Mouse (Mus musculus): ENCODE results near the gene Lrrc4.

Gene Lrrc4

DNA sequence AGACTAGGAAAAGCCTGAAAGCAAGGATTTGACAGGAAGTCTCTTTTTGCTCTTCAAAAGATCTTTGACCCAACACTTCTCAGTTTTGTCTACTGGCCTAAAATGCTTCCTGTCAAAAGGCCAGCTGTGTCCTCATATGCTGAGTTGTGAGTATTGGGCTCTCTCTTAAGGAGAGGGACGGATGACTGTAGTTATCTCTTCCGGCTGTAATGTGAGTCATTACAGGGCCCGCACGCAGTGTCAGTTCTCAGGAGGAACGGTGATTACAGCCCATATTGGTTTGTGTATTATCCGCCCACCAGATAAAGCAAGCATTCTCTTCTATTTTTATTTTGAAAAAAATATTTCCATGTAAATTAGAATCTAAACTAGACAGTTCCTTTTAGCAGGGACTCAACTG, 209.0 kb downstream of the Lrrc4 start:
- no peak for DNase-seq (ENCODE audit: extremely low read depth, low read depth, low spot score)

DNA sequence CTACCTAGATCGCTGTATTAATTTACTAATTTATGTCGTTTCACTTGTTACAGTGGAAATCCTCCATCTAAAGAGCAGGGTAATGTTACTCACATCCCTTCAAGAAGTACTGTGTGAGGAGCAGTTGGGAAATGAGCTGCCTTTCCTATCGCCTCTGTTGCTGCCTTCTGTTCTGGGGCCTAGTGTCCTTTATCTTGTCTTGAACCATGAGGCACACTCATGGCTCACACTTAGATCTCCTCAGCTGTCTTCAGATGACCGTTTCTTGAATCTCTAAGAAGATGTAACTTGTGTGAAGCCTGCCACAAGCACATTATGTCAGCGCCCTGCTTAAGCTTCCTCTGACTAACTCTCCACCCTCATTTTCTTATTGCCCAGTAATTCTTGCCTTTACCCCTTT, 209.6 kb downstream of the Lrrc4 start:
- DNase-seq (ENCODE audit: extremely low read depth, low read depth, low spot score), result no peak

DNA sequence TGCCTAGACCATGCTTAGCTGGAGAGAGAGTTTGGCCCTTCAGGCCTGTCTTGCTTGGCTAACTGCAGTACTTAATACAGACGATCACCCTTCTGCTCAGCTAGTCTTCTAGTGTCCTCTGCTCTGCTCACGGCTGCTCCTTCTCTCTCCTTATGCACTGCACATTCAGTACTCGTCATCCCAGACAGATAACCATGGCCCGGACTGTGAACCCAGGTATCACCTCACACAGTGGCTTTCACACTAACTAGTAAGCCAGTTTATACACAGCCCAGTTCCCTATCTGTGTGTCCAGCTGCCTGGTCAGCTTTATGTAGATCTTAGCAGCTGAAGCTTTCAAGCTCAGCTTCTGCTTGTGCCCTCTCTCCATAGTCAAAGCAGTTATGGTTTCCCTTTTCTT, 210.1 kb downstream of the Lrrc4 start:
- DNase-seq (ENCODE audit: extremely low read depth, low read depth, low spot score), result no peak

DNA sequence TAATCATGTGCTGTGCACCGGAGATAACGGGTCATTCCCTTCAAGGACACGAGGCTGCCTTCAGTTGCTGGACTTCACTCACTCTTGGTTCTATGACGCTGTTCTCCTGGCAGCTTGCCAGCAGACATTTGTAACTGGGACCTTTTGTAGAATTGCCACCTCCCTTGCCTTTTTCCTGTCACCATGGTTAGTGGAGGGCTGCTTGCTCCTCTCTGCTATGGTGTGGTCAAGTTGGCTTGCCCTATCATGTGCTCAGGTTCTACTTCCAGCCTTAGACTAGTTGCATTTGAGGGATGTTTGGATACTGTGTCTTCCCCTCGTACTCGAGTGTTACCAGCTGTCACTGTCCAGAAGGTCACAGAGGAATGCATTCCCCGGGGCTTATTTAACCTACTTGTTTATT, 212.8 kb downstream of the Lrrc4 start:
- no peak for DNase-seq (ENCODE audit: extremely low read depth, low read depth, low spot score)

DNA sequence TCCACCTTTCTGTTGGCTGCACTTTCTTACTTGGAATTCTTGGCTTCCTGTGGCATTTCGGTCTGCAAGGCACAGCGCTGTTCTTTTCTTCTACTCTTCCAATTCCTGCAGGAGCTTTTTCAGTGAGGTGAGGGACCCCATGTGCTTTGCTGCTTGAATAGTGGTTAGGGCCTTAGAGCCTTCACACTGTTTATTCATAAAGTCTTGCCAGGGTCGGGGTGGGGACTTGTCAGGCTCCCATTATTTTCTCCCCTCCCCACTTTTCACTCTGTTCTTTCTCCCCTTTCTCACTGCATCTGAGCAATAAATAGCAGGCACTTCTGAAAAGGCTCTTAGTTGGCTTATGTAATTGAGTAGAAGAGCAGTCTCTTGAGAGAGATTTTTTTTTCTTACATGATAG, 213.2 kb downstream of the Lrrc4 start:
- DNase-seq (ENCODE audit: extremely low read depth, low read depth, low spot score), result no peak

DNA sequence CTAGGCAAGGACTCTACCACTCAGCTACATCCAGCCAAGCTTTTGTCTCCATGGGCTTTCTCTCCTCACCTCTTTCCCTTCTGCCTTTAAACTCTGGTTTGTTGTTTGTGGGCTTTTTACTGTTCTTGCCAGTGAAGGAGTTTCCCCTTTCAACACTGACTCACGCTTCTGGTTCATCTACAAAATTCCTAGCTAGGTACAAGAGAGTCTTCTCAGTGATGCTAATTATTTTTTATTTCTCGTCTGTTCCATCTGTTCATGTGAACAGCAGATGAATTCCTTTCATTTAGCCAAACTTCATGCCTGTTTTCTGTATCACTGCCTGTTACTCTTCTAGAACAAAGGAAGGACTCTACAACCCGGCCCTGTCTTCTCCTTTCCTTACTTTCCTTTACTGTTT, 215.6 kb downstream of the Lrrc4 start:
- no peak for DNase-seq (ENCODE audit: extremely low read depth, low read depth, low spot score)

DNA sequence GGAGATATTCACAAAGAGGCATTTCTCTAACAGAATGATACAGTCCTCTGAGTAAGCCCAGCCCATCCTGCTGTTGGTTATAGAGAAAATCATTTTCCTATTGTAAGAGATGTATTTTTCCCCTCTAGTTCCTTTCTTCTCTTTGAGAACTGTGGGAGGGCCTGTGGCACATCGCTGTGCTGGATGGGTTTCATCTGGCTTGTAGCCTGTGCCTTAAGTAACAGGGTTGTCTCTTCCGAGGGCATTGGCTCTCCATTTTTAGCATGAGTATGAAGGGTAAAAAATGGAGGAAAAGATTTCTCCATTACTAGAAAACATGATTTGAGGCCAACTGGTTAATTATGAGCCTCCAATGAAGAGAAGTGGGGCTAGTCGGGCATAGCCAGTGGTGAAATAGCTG, 216.1 kb downstream of the Lrrc4 start:
- no peak for DNase-seq (ENCODE audit: extremely low read depth, low read depth, low spot score)

DNA sequence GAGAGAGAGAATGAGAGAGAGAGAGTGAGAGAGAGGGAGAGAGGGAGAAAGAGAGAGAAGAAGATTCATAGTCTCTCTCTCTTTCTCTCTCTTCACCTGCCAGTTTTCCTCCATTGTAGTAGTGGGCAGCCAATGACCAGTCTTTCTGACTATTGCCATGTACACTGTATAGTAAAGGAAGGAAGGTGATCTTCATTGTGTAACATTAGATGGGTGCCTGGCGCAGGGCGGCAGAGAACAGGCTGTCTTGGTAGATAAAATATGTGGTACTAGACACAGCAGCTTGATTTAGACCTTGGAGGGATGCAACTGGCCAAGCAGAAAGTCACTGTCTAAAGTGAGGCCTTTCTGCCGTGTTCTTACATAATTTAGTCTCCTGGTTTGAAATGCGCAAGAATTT, 216.7 kb downstream of the Lrrc4 start:
- DNase-seq (ENCODE audit: extremely low read depth, low read depth, low spot score), result no peak

DNA sequence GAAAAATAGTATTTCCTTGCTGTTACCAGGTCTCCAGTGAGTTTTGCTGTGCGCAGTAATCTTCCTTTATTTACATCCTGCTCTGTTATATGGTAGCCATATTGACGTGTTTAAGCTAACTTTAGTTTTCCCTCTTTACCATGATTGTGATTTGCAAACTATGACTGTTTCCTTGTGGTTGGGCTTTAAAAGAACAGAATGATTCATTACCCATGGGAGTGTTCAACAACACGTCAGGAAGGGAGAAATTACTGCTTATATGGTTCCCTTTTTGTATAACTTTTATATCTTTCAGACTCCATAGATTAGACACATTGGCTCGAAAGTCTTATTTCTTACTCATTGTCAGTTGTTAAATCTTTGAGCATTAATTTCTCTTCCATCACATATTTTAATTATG, 218.1 kb downstream of the Lrrc4 start:
- DNase-seq (ENCODE audit: extremely low read depth, low read depth, low spot score), result no peak
